Mouse (Mus musculus): ENCODE results near the gene Sox12.

DNA sequence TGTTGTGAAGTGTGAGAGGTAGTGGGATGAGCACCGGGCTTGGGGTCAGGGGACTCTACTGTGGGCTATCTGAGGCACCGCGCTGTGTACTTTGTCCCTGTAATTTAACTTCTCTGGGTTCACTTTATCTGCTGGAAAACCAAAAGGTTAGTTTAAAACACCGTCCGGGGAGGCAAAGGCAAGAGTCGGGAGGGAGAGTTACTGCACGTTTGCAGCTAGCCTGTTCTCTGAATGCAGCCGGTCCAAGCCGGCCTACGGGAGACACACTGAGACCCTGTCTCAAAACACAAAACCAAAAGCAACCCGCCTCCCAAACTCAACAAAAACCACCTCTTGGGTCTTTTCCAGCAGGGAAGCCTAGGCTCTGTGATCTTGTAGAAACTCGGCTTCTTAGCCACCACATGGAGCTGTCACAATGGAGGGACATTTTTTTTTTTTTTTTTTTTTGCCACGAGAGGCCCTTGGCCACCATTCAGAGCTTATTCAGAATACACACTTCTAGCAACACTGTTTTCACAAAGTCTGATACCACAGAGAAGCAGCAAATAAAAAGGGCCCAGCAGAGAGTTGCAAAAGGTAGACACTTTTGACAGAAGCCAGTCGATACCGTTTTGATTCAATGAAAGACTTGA, 14.8 kb upstream of the Sox12 start:
- TF ChIP-seq CTCF (IDR thresholded peaks at IDR 0.05; ENCODE audit: extremely low read depth, insufficient read depth, insufficient read length, insufficient replicate concordance) (no peak), POLR2A (IDR thresholded peaks at IDR 0.05; ENCODE audit: low read depth, low read length) (no peak)
